Mouse (Mus musculus) midbrain, postnatal 0 days (tissue): ENCODE measurements around the gene Tnxb. TPM values are rescaled to one million over a fixed set of nuclear protein-coding genes. Genes with fewer than 3 reads are reported as not detected.

Experiments
- ATAC-seq: fragments of 200-750 bp; cut with Nextera tagmentation; 2 replicates; pipeline ENCODE4 v1.8.0; 2017; ENCODE audit warnings: moderate number of reproducible peaks, mild to moderate bottlenecking, moderate TSS enrichment, moderate library complexity; ENCODE audit not compliant: low FRiP score
- DNase-seq: peaks from one replicate; pipeline ENCODE4 v3.0.0-alpha.2; 2015; ENCODE audit warnings: low spot score
- H3K27ac ChIP-seq: fragments of 300-500 bp; sonication (generic); 2 replicates; pipeline ENCODE4 v1.5.1; 2014; ENCODE audit warnings: low read depth, mild to moderate bottlenecking, low read length, mixed read lengths
- H3K27me3 ChIP-seq: fragments of 300-500 bp; sonication (generic); 2 replicates; pipeline ENCODE4 v1.6.1; 2014; ENCODE audit warnings: low read length, control low read depth, mixed read lengths; ENCODE audit not compliant: insufficient read depth
- H3K36me3 ChIP-seq: fragments of 300-500 bp; sonication (generic); 2 replicates; pipeline ENCODE4 v1.6.1; 2014; ENCODE audit warnings: low read length, control low read depth, mixed read lengths; ENCODE audit not compliant: insufficient read depth
- H3K4me1 ChIP-seq: fragments of 300-500 bp; sonication (generic); 2 replicates; pipeline ENCODE4 v1.6.1; 2014; ENCODE audit warnings: mild to moderate bottlenecking, control low read depth, antibody characterized with exemption, low read length, mixed read lengths; ENCODE audit not compliant: insufficient read depth
- H3K4me2 ChIP-seq: fragments of 300-500 bp; sonication (generic); 2 replicates; pipeline ENCODE4 v1.6.1; 2014; ENCODE audit warnings: low read depth, mild to moderate bottlenecking, low read length, mixed read lengths; ENCODE audit not compliant: poor library complexity, severe bottlenecking
- H3K4me3 ChIP-seq: fragments of 300-500 bp; sonication (generic); 2 replicates; pipeline ENCODE4 v1.5.1; 2014; ENCODE audit warnings: low read depth, mild to moderate bottlenecking, low read length, moderate library complexity
- H3K9ac ChIP-seq: fragments of 300-500 bp; sonication (generic); replicated peaks from 2 replicates; pipeline ENCODE4 v1.6.1; 2014; ENCODE audit warnings: mild to moderate bottlenecking, low read length, moderate library complexity, mixed read lengths; ENCODE audit not compliant: poor library complexity, severe bottlenecking
- H3K9me3 ChIP-seq: fragments of 300-500 bp; sonication (generic); 2 replicates; pipeline ENCODE4 v1.6.1; 2016; ENCODE audit warnings: low read length, control low read depth
- CTCF ChIP-seq: IDR thresholded peaks from 2 replicates; pipeline ENCODE4 v1.5.1; 2016; ENCODE audit warnings: antibody characterized with exemption, mild to moderate bottlenecking
- WGBS: fragments of 180-500 bp; shearing (Covaris S2); extraction: QIAGEN DNeasy Blood & Tissue Kit; methylation state at CpG from one replicate; pipeline ENCODE4 v1.1.7; 2014; 5-methylcytosine and 5-hydroxymethylcytosine counted together
- polyA plus RNA-seq: library from polyadenylated mRNA; unstranded; fragments of >200 nt; fragmentation: Nextera tagmentation; extraction: Ambion mirVana; gene quantifications from 2 replicates; pipeline ENCODE4 v1.2.1, GENCODE M21; 2015
- total RNA-seq: library from RNA; depleted of rRNA; stranded (reverse); fragments of >200 nt; gene quantifications from 2 replicates; pipeline ENCODE4 v1.2.3, GENCODE M21; 2014

Gene Tnxb
- total and polyA plus RNA-seq, 2 experiments from 2014 or later = 0.30 to 3.5 TPM

GRCm38 (mm10) chr17:34655581-34655991 is 14.7 kb upstream of the Tnxb start:
- DNase-seq = peak; percentile 75
- Histone ChIP-seq H3K9me3 (no peaks in the 10 kb centered on the region), H3K4me3 (no peak overlapping the region), H3K27me3 (peaks cover 9% of the 10 kb centered on the region; the same call in 1 of the 2 replicates), H3K9ac (no peak overlapping the region), H3K36me3 (peaks cover 40% of the 10 kb centered on the region), H3K27ac (no peak overlapping the region), H3K4me2 (no peak overlapping the region), H3K4me1 (no peaks in the 10 kb centered on the region)
- peak; percentile 49 for TF ChIP-seq CTCF
- 53% methylated on average over 4 of the region's 4 CpGs for WGBS
- ATAC-seq = peak; percentile 18; the same call in 1 of the 2 replicates

GRCm38 (mm10) chr17:34656666-34657065 is 13.7 kb upstream of the Tnxb start:
- ATAC-seq = no peak

GRCm38 (mm10) chr17:34657271-34657670 is 13.1 kb upstream of the Tnxb start:
- peaks cover 9% of the 10 kb centered on the region; the same call in 1 of the 2 replicates for H3K27me3 ChIP-seq
- H3K36me3 ChIP-seq = peaks cover 23% of the 10 kb centered on the region
- 39% methylated on average over 2 of the region's 2 CpGs for WGBS
- no peak for TF ChIP-seq CTCF
- H3K9me3 ChIP-seq = no peaks in the 10 kb centered on the region
- H3K4me3 ChIP-seq = no peak overlapping the region
- no peak overlapping the region for H3K9ac ChIP-seq
- ATAC-seq (no peak), DNase-seq (no peak)
- no peak overlapping the region for H3K4me2 ChIP-seq
- H3K27ac ChIP-seq = no peak overlapping the region
- no peaks in the 10 kb centered on the region for H3K4me1 ChIP-seq

More at GRCm38 (mm10) chr17:34656666-34657065, 13.7 kb upstream of the Tnxb start:
- Histone ChIP-seq H3K27me3 (peaks cover 9% of the 10 kb centered on the region; the same call in 1 of the 2 replicates), H3K36me3 (peaks cover 29% of the 10 kb centered on the region), H3K4me1 (no peaks in the 10 kb centered on the region), H3K4me2 (no peak overlapping the region), H3K9me3 (no peaks in the 10 kb centered on the region), H3K9ac (no peak overlapping the region), H3K27ac (no peak overlapping the region), H3K4me3 (no peak overlapping the region)
- 36% methylated on average over 8 of the region's 8 CpGs for WGBS
- no peak for TF ChIP-seq CTCF
- DNase-seq = no peak

- no peak overlapping the region for H3K4me2 ChIP-seq
- peaks cover 14% of the 10 kb centered on the region for H3K36me3 ChIP-seq
- 81% methylated on average over 2 of the region's 2 CpGs for WGBS
- no peak overlapping the region for H3K4me3 ChIP-seq
- DNase-seq (no peak), ATAC-seq (no peak)
- TF ChIP-seq CTCF = no peak
- no peak overlapping the region for H3K27ac ChIP-seq
- H3K9ac ChIP-seq = no peak overlapping the region
- no peaks in the 10 kb centered on the region for H3K4me1 ChIP-seq
- H3K27me3 ChIP-seq = peaks cover 9% of the 10 kb centered on the region; the same call in 1 of the 2 replicates
- no peaks in the 10 kb centered on the region for H3K9me3 ChIP-seq
Measured at GRCm38 (mm10) chr17:34658145-34658544, 12.2 kb upstream of the Tnxb start.

GRCm38 (mm10) chr17:34658591-34658990 is 11.7 kb upstream of the Tnxb start:
- no peak overlapping the region for H3K4me3 ChIP-seq
- no peak for TF ChIP-seq CTCF
- H3K4me2 ChIP-seq = no peak overlapping the region
- H3K9ac ChIP-seq = no peak overlapping the region
- H3K36me3 ChIP-seq = peaks cover 10% of the 10 kb centered on the region
- no peaks in the 10 kb centered on the region for H3K9me3 ChIP-seq
- no peak for DNase-seq
- peaks cover 9% of the 10 kb centered on the region; the same call in 1 of the 2 replicates for H3K27me3 ChIP-seq
- H3K27ac ChIP-seq = no peak overlapping the region
- ATAC-seq = no peak
- H3K4me1 ChIP-seq = no peaks in the 10 kb centered on the region
- WGBS = 78% methylated on average over 3 of the region's 3 CpGs

DNA sequence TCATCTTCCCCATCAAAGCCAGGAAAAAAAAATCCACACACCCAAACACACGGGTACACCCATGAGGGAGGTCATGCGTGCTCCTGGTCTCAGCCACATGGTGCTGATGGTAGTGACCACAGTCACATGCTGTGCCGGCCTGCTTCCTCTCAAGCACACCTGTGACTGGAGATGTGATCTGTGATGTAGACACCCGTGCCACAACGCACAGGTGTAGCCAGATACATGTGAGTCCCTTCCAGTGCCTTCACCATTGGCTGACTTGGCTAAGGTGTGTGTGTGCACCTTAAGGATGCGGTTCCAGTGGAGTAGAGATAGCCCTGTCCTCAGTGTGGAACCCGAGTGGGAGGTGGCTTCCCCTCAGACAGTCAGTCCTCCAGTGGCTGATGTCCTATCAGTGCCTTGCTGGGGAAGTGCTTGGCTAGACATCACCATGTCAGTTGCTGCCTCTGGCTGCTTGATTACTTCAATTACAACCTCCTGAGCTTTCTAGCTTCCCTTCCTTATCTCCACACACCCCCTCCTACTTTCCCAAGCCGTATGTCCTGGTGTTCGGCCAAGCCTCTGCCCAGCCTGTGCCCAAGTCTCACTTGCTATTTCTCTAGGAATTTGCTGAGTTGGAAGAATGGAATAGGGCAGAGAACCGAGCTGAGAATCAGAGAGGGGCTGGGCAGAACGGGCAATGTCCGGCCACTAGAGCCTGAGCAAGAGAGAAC is 11.0 kb upstream of the Tnxb start:
- Histone ChIP-seq H3K27me3 (peaks cover 9% of the 10 kb centered on the region; the same call in 1 of the 2 replicates), H3K36me3 (peaks cover 3% of the 10 kb centered on the region), H3K27ac (no peak overlapping the region), H3K9ac (no peak overlapping the region), H3K9me3 (no peaks in the 10 kb centered on the region), H3K4me1 (no peaks in the 10 kb centered on the region), H3K4me3 (no peak overlapping the region), H3K4me2 (no peak overlapping the region)
- ATAC-seq (no peak), DNase-seq (no peak)
- TF ChIP-seq CTCF = no peak
- WGBS = 68% methylated on average over 12 of the region's 12 CpGs
